Mouse (Mus musculus) cerebellum, adult 18-20 months (tissue): ENCODE results near the gene Rhox13.
A peak's percentile ranks its signal among the peaks of the same experiment; 100 is the strongest.

Experiments
- DNase-seq, 2 experiments: peaks; one replicate each; pipeline ENCODE4 v3.0.0; 2021

Rhox13 gene

DNA sequence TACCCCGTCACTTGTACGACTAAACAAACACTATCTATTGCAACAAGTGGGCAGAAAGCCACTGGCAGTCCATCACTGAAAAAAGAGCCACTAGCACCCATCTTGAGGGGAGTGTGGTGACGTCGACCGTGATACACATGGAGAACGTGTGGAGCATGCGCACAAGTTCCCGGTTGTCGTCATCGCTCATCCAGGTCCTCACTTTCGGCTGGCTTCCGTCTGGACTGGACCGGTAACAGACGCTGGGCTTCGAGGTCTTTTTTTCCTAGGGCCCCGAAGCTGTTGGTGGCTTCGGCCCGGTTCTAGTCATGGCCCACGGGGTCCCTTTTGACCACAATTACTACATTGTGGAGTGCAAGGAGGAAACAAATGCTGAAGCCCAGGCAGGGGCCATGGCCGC, at the start of gene Rhox13:
Gene Rhox13 (plus strand): TSS at position 238 of the 400 bp plus-strand sequence.
- no peak for DNase-seq

DNA sequence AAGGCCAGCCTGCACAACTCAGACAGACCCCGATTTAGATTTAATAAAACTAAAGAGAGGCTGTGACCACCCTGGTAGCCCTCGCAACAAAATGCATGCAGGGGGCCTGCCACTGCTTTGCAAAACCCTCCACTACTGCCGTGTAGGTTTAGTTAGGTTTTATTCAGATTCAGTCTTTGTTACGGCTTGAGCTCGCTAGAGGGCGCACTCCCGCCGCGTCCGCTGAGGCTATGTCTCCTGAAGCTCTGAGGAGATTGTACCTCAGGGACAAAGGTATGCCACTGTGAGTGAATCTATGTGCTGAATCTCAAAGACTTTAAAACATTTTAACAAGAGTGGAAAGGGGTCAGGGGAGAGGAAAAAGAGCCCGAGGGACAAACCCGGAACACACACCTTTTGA, 36.8 kb upstream of the Rhox13 start:
- peak; percentile 21 to 42 for DNase-seq

DNA sequence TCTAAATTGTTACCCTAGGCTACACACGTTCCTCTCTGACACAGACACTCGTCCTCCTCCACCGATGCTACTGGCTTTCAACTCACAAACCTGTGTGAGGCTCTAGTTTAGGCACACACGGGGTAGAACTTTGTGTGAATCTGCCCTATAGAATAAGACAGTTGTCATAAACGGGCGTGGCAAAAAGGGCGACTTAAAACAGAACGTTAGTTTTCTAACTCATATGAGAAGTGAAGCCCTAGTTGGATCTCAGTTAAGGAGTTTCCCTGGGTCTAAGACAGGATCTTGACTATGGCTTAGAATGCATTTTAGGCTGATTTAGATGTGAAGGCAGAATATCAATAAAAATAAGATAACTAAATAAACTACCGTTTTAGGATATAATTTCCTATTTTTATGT, 36.0 kb upstream of the Rhox13 start, which contains the start of gene Rhox11:
Gene Rhox11 (minus strand): TSS at position 101 of the 400 bp plus-strand sequence.
- DNase-seq = no peak

DNA sequence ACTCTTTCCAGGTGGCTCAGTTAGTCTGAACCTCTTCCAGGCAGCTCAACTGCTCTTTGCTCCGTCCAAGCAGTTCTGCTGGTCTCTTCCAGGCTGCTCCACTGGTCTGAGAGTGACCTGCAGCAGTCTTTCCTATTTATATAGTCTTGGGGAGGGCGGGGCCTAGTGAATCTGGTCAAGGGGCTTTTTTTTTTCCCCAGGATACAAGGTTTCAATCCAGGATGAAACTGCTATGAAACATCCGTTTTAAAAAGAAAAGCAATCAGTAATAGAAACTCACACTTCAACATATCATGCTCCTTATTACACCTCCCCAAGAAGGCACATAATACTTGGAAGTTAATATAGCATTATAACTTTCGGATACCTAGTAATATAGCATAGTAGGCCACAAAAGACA, 10.2 kb upstream of the Rhox13 start, which contains the start of gene Rhox12:
Gene Rhox12 (minus strand): TSS at position 101 of the 400 bp plus-strand sequence.
- no peak for DNase-seq

- no peak for DNase-seq
These were observed 459 bp downstream of the Rhox13 start for GRCm38 (mm10) chrX:38121478-38121877.

- no peak for DNase-seq
These were observed 38.1 kb downstream of the Rhox13 start for GRCm38 (mm10) chrX:38159097-38159496.

GRCm38 (mm10) chrX:38165315-38165714, 44.3 kb downstream of the Rhox13 start:
- DNase-seq = no peak

- DNase-seq = no peak
These were observed 45.0 kb downstream of the Rhox13 start for GRCm38 (mm10) chrX:38166064-38166463.

GRCm38 (mm10) chrX:38166592-38166991, 45.6 kb downstream of the Rhox13 start:
- no peak for DNase-seq
